Mouse (Mus musculus) ES-Bruce4 (cell line): Measurements from ENCODE around the gene Gtpbp1.

ENCODE experiments used
- CTCF ChIP-seq: IDR thresholded peaks from one replicate; pipeline ENCODE4 v1.8.1; 2011; ENCODE audit warnings: low read depth, low read length
- POLR2A ChIP-seq: IDR thresholded peaks from one replicate; pipeline ENCODE4 v1.8.1; 2011; ENCODE audit warnings: low read length; ENCODE audit not compliant: insufficient read depth

DNA sequence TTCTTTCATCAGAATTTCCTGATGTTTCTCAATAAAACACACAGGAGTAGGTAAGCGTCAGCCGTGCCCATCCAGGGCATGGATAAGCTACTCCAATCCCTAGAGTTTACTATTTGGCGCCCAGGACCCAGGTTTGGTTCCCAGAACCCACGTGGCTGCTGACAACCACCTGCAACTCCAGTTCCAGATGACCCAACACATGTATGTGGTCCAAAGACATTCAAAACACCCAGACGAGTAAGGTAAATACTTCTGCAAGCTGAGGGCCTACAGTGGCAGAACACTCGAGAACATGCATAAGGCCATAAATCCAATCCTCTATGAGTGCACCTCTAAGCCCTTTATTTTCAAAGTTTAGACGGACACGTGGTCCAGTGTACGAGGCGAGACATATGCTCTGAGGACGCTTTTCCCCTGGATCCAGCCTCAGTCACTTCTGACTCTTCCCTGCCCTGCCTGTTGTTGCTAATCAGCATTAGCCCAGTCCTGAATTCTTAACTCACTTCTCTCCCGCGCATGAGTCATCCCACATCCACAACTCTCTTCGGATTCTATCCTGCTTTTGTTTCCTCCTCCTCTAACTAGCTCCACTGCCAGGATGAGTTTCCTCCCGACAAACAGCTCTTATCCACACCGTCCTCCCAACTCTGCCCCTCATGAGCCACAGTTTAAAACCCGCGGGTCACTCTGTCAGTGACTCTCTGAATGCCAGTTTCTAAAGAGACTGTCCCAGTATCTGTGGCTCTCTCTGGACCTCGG lies 6.8 kb upstream of the Gtpbp1 start:
- TF ChIP-seq CTCF (no peak), POLR2A (no peak)
